ENCODE assay signal across 9 mouse cellular contexts in the genomic region with DNA sequence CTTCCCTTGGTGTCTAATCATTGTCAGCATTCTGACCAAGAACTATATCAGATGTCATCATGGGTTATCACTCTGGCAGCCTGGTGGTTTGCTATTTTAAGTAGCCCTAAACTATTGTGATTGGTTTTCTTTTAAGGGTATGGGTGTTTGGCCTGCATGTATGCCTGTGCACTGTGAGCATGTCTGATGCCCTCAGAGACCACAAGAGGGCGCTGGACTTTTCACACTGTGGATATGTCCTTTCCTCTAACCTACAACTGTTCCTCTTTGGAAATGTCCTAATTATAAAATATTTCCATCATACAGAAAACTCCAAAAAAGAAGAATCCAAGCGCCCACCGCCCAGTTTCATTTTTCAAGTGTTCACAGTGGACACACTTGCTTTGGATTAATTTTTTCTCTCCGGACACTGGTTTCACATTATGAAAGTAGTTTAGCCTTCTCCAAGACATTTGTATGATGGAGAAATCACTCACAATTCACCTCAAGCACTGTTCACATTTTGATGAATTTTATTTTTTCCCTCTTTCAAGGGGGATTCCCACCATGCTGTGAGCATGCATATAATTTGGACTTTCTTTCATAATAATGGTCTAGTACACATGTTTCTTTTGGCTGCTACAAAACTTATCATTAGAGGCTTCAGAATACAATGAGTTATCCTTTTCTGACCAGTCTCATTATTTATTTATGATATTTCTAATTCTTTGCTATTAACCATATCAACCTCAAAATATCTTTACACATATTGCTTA. TPM values are rescaled to one million over a fixed set of nuclear protein-coding genes. Genes with fewer than 3 reads are reported as not detected.
DNase-seq lines count a peak whose midpoint lies in the region; ATAC-seq and TF ChIP-seq lines count a peak whose summit lies in the region.
"Had no signal": no experiment of that assay in that cellular context is flagged by ENCODE, and none has a peak within 500 bp of the region (broad histone marks: within the 10 kb centered on the region; RNA-seq: fewer than 3 reads in every experiment).

No protein-coding gene starts in this region.

- H3K27ac ChIP-seq in liver, embryonic 12.5 days = no peak overlapping the region
- H3K27ac ChIP-seq in ES-E14 (ENCODE audit: insufficient read depth, low read depth, low read length, poor library complexity, severe bottlenecking) = no peak overlapping the region
- no peak overlapping the region for H3K27ac ChIP-seq in lung, postnatal 0 days (ENCODE audit: low read length)
- H3K27ac ChIP-seq in forebrain, embryonic 16.5 days (ENCODE audit: low read length) = no peak overlapping the region
- H3K27ac ChIP-seq: limb, embryonic 15.5 days had no signal

- in situ Hi-C loops in ES-E14 (cut with MboI; ENCODE audit: low sequenced_read_pairs in 2 of 2, unreplicated experiment in 2 of 2) = no loop called here

- WGBS in liver, embryonic 12.5 days (ENCODE audit: insufficient replicate concordance) = 51% methylated on average over 4 of the region's 4 CpGs
- WGBS in lung, postnatal 0 days = 73% methylated on average over 4 of the region's 4 CpGs
- 73% methylated on average over 4 of the region's 4 CpGs for WGBS in forebrain, embryonic 16.5 days

- H3K27me3 ChIP-seq in liver, embryonic 12.5 days (replicated peaks) = no peaks in the 10 kb centered on the region
- H3K27me3 ChIP-seq in lung, postnatal 0 days (replicated peaks; ENCODE audit: insufficient read depth, low read length) = no peaks in the 10 kb centered on the region
- H3K27me3 ChIP-seq in forebrain, embryonic 16.5 days (replicated peaks; ENCODE audit: control insufficient read depth, insufficient read depth, low read length) = no peaks in the 10 kb centered on the region
- H3K27me3 ChIP-seq: limb, embryonic 15.5 days had no signal

- no peaks in the 10 kb centered on the region for H3K4me1 ChIP-seq in liver, embryonic 12.5 days
- H3K4me1 ChIP-seq in ES-E14 (ENCODE audit: control insufficient read depth in 2 of 2, insufficient read depth in 2 of 2, low read length in 2 of 2, poor library complexity in 1 of 2) = no peaks in the 10 kb centered on the region
- H3K4me1 ChIP-seq in lung, postnatal 0 days (ENCODE audit: insufficient read depth, low read depth, low read length) = no peaks in the 10 kb centered on the region
- 0 out of 2 replicates have a peak, but pooled peaks cover 4% of the 10 kb centered on the region for H3K4me1 ChIP-seq in forebrain, embryonic 16.5 days (replicated peaks; ENCODE audit: control insufficient read depth, insufficient read depth, low read length)
- H3K4me1 ChIP-seq: limb, embryonic 15.5 days had no signal

- no peaks in the 10 kb centered on the region for H3K9me3 ChIP-seq in liver, embryonic 12.5 days (replicated peaks)
- H3K9me3 ChIP-seq in ES-E14 (ENCODE audit: control insufficient read depth, insufficient read depth, low read depth, low read length) = no peaks in the 10 kb centered on the region
- H3K9me3 ChIP-seq in lung, postnatal 0 days (ENCODE audit: low read length) = no peaks in the 10 kb centered on the region
- H3K9me3 ChIP-seq in forebrain, embryonic 16.5 days (ENCODE audit: control insufficient read depth, low read length) = no peaks in the 10 kb centered on the region
- H3K9me3 ChIP-seq: limb, embryonic 15.5 days had no signal

- TF ChIP-seq EP300 in lung, postnatal 0 days (IDR thresholded peaks at IDR 0.05) = no peak

- H3K9ac ChIP-seq in liver, embryonic 12.5 days = no peak overlapping the region
- H3K9ac ChIP-seq in ES-E14 (ENCODE audit: insufficient read depth, low read depth, low read length, poor library complexity, severe bottlenecking) = no peak overlapping the region
- H3K9ac ChIP-seq in lung, postnatal 0 days (replicated peaks; ENCODE audit: low read depth) = no peak overlapping the region
- H3K9ac ChIP-seq in forebrain, embryonic 16.5 days (replicated peaks; ENCODE audit: low read depth, low read length) = no peak overlapping the region
- H3K9ac ChIP-seq: limb, embryonic 15.5 days had no signal

- H3K36me3 ChIP-seq in liver, embryonic 12.5 days = no peaks in the 10 kb centered on the region
- H3K36me3 ChIP-seq in ES-E14 (ENCODE audit: control insufficient read depth, insufficient read depth, low read length, poor library complexity, severe bottlenecking) = no peaks in the 10 kb centered on the region
- no peaks in the 10 kb centered on the region for H3K36me3 ChIP-seq in lung, postnatal 0 days (ENCODE audit: insufficient read depth, low read length)
- no peaks in the 10 kb centered on the region for H3K36me3 ChIP-seq in forebrain, embryonic 16.5 days (ENCODE audit: control insufficient read depth, insufficient read depth)
- H3K36me3 ChIP-seq: limb, embryonic 15.5 days had no signal

- DNase-seq in liver (peak; percentile 29), ES-E14 (ENCODE audit: low read depth, low spot score) (peak; percentile 46)
- peak; percentile 41 for DNase-seq in adrenal gland, postnatal 25 days
- DNase-seq in lung, postnatal 0 days (ENCODE audit: low spot score) = peak; percentile 33
- no peak for DNase-seq in cerebellum, postnatal 36 days

- no peak overlapping the region for H3K4me2 ChIP-seq in liver, embryonic 12.5 days
- H3K4me2 ChIP-seq in lung, postnatal 0 days (replicated peaks; ENCODE audit: low read depth, low read length) = no peak overlapping the region
- H3K4me2 ChIP-seq in forebrain, embryonic 16.5 days (ENCODE audit: low read length) = no peak overlapping the region
- H3K4me2 ChIP-seq: limb, embryonic 15.5 days had no signal

- no peak for ATAC-seq in liver, embryonic 12.5 days
- no peak for ATAC-seq in lung, postnatal 0 days
- no peak for ATAC-seq in forebrain, embryonic 16.5 days

- no peak overlapping the region for H3K4me3 ChIP-seq in liver, embryonic 12.5 days
- H3K4me3 ChIP-seq in ES-E14 (ENCODE audit: insufficient read depth in 1 of 2, low read depth in 1 of 2, low read length in 2 of 2, poor library complexity in 1 of 2, severe bottlenecking in 1 of 2) = no peak overlapping the region
- H3K4me3 ChIP-seq in lung, postnatal 0 days (ENCODE audit: low read depth, low read length) = no peak overlapping the region
- H3K4me3 ChIP-seq in forebrain, embryonic 16.5 days (replicated peaks; ENCODE audit: low read length) = no peak overlapping the region
- H3K4me3 ChIP-seq: erythroblast, embryonic 14.5 days; limb, embryonic 15.5 days had no signal

- TF ChIP-seq CTCF in lung, postnatal 0 days (IDR thresholded peaks at IDR 0.05) = peak; percentile 67

TF ChIP-seq in ES-E14, 5 proteins besides CTCF, POLR2A, EP300 and RAD21:
- TF ChIP-seq HCFC1 (IDR thresholded peaks at IDR 0.05; ENCODE audit: borderline replicate concordance, insufficient read depth, low read length) = no peak
- no peak for TF ChIP-seq CHD2 (IDR thresholded peaks at IDR 0.05; ENCODE audit: low read depth, low read length)
- TF ChIP-seq ZC3H11A (IDR thresholded peaks at IDR 0.05; ENCODE audit: borderline replicate concordance, low read depth, low read length) = no peak
- TF ChIP-seq MAFK (IDR thresholded peaks at IDR 0.05; ENCODE audit: insufficient read depth, low read depth, low read length) = no peak
- no peak for TF ChIP-seq ZNF384 (IDR thresholded peaks at IDR 0.05; ENCODE audit: low read depth, low read length)

RNA-seq across cellular contexts. Expression of a gene that starts 35.5 kb away (rescaled TPM):
- polyA plus RNA-seq in liver, embryonic 12.5 days (2016; fragmentation: Nextera tagmentation; extraction: Ambion mirVana) = 1.3 and 1.4 TPM in 2 replicates
- total RNA-seq in ES-E14 (2012; rRNA removed) = 0.74 and 1.2 TPM in 2 replicates
- total RNA-seq in adrenal gland, postnatal 25 days (2021) = 4.0 and 5.1 TPM in 2 replicates
- polyA plus RNA-seq in lung, postnatal 0 days (2015; fragmentation: Nextera tagmentation; extraction: Ambion mirVana) = 3.9 and 4.3 TPM in 2 replicates
- polyA plus RNA-seq in forebrain, embryonic 16.5 days (2015; fragmentation: Nextera tagmentation; extraction: Ambion mirVana) = 37.0 and 37.9 TPM in 2 replicates
- polyA plus RNA-seq: erythroblast, embryonic 14.5 days had no signal

Comparison
In these comparisons a context has a peak if more than half of its experiments do, and no peak if none do; other contexts are left out.
1. DNase-seq: peak in liver (single experiment), ES-E14 (single experiment), adrenal gland, postnatal 25 days (single experiment) and lung, postnatal 0 days (single experiment); none in cerebellum, postnatal 36 days (0 of 2).